Mouse (Mus musculus) c-Kit-negative CD71-positive TER-119-positive erythroid progenitor cells, embryonic 14.5 days (primary cell): Measurements from ENCODE around the gene Iqschfp.

ENCODE experiments used
- DNase-seq: peaks from one replicate; pipeline ENCODE4 v3.0.0-alpha.2; 2013; ENCODE audit warnings: low read depth, low spot score

The Iqschfp gene

GRCm38 (mm10) chr3:68202162-68202902, 310.3 kb downstream of the Iqschfp start:
- no peak for DNase-seq

GRCm38 (mm10) chr3:68203934-68204467, 312.0 kb downstream of the Iqschfp start:
- DNase-seq: no peak

GRCm38 (mm10) chr3:68210422-68210821, 318.4 kb downstream of the Iqschfp start:
- DNase-seq: no peak

GRCm38 (mm10) chr3:68221452-68221851, 329.4 kb downstream of the Iqschfp start:
- no peak for DNase-seq

GRCm38 (mm10) chr3:68239887-68240286, 347.9 kb downstream of the Iqschfp start:
- DNase-seq: no peak

- no peak for DNase-seq
These were observed 351.2 kb downstream of the Iqschfp start for GRCm38 (mm10) chr3:68243239-68243638.

GRCm38 (mm10) chr3:68246154-68246553, 354.1 kb downstream of the Iqschfp start:
- DNase-seq: no peak

GRCm38 (mm10) chr3:68250589-68250988, 358.6 kb downstream of the Iqschfp start:
- DNase-seq: no peak

- DNase-seq: no peak
These were observed 360.3 kb downstream of the Iqschfp start for GRCm38 (mm10) chr3:68252335-68252734.

- DNase-seq: no peak
These were observed 370.3 kb downstream of the Iqschfp start for GRCm38 (mm10) chr3:68262304-68262703.

GRCm38 (mm10) chr3:68267905-68268304, 375.9 kb downstream of the Iqschfp start:
- no peak for DNase-seq

- DNase-seq: no peak
These were observed 377.2 kb downstream of the Iqschfp start for GRCm38 (mm10) chr3:68269251-68269650.

GRCm38 (mm10) chr3:68270246-68270645, 378.2 kb downstream of the Iqschfp start:
- DNase-seq: no peak

- no peak for DNase-seq
These were observed 379.4 kb downstream of the Iqschfp start for GRCm38 (mm10) chr3:68271457-68271856.

- DNase-seq: no peak
These were observed 379.8 kb downstream of the Iqschfp start for GRCm38 (mm10) chr3:68271881-68272280.

GRCm38 (mm10) chr3:68282844-68283594, 391.0 kb downstream of the Iqschfp start:
- no peak for DNase-seq

GRCm38 (mm10) chr3:68283595-68283991, 391.6 kb downstream of the Iqschfp start:
- DNase-seq: no peak

- no peak for DNase-seq
These were observed 392.5 kb downstream of the Iqschfp start for GRCm38 (mm10) chr3:68284500-68284899.

- no peak for DNase-seq
These were observed 404.7 kb downstream of the Iqschfp start for GRCm38 (mm10) chr3:68296752-68297151.

GRCm38 (mm10) chr3:68305647-68306046, 413.6 kb downstream of the Iqschfp start:
- DNase-seq: no peak

- DNase-seq: no peak
These were observed 414.7 kb downstream of the Iqschfp start for GRCm38 (mm10) chr3:68306726-68307125.

GRCm38 (mm10) chr3:68325575-68325974, 433.5 kb downstream of the Iqschfp start:
- DNase-seq: no peak

GRCm38 (mm10) chr3:68332515-68332914, 440.5 kb downstream of the Iqschfp start:
- DNase-seq: no peak
